Mouse (Mus musculus) hindbrain, embryonic 15.5 days (tissue): ENCODE measurements around the gene Abcb6. TPM values are rescaled to one million over a fixed set of nuclear protein-coding genes. Genes with fewer than 3 reads are reported as not detected.

Source experiments
- ATAC-seq: fragments of 200-750 bp; cut with Nextera tagmentation; 2 replicates; pipeline ENCODE4 v1.8.0; 2017; ENCODE audit warnings: low read depth, moderate number of reproducible peaks, moderate TSS enrichment; ENCODE audit not compliant: low FRiP score
- H3K27ac ChIP-seq: fragments of 300-500 bp; sonication (generic); replicated peaks from 2 replicates; pipeline ENCODE4 v1.5.1; 2015; ENCODE audit warnings: mild to moderate bottlenecking, inconsistent platforms
- H3K27me3 ChIP-seq: fragments of 300-500 bp; sonication (generic); 2 replicates; pipeline ENCODE4 v1.6.1; 2015; ENCODE audit warnings: control low read depth, inconsistent platforms
- H3K36me3 ChIP-seq: fragments of 300-500 bp; sonication (generic); 2 replicates; pipeline ENCODE4 v1.6.1; 2015; ENCODE audit warnings: control low read depth, inconsistent platforms
- H3K4me1 ChIP-seq: fragments of 300-500 bp; sonication (generic); replicated peaks from 2 replicates; pipeline ENCODE4 v1.6.1; 2015; ENCODE audit warnings: control low read depth, inconsistent platforms
- H3K4me2 ChIP-seq: fragments of 300-500 bp; sonication (generic); 2 replicates; pipeline ENCODE4 v1.6.1; 2015; ENCODE audit warnings: moderate library complexity, mild to moderate bottlenecking, inconsistent platforms
- H3K4me3 ChIP-seq: fragments of 300-500 bp; sonication (generic); 2 replicates; pipeline ENCODE4 v1.5.1; 2015; ENCODE audit warnings: mild to moderate bottlenecking, inconsistent platforms
- H3K9ac ChIP-seq: fragments of 300-500 bp; sonication (generic); 2 replicates; pipeline ENCODE4 v1.6.1; 2015; ENCODE audit warnings: inconsistent platforms
- H3K9me3 ChIP-seq: fragments of 300-500 bp; sonication (generic); 2 replicates; pipeline ENCODE4 v1.6.1; 2016; ENCODE audit warnings: control low read depth, inconsistent platforms
- WGBS: fragments of 180-500 bp; shearing (Covaris S2); methylation state at CpG from one replicate; pipeline ENCODE4 v1.1.7; 2015; 5-methylcytosine and 5-hydroxymethylcytosine counted together
- polyA plus RNA-seq: library from polyadenylated mRNA; unstranded; fragments of >200 nt; fragmentation: Nextera tagmentation; extraction: Ambion mirVana; gene quantifications from 2 replicates; pipeline ENCODE4 v1.2.1, GENCODE M21; 2015

Gene Abcb6
- 45.1 and 48.4 TPM in 2 replicates for polyA plus RNA-seq

DNA sequence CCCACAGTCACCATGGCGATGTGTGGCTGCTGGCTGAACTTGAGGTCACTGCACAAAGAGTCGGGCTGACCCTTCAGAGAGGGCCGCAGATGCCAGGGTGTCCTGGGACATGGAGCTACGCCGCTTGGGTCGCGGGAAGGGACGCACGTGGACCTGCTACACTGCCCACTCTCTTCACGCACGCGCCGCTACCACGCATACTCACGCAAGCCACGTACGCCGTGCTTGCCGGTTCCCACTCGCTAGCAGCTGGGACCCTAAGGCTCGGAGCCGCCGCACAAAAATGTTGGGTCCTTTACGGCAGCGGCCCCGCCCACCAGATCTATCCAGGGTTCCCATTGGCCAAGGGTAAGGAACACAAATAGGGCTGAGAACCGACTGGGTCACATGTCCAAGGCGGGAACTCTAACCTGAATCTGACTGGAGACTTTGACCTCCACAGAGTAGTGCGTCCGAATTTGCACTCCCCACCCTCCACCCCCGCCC lies at the start of gene Abcb6:
Gene Abcb6, minus strand, starts transcription at position 288 of the 486 bp plus-strand sequence.
- H3K36me3 ChIP-seq = peaks cover 68% of the 10 kb centered on the region
- under 1% methylated on average over 31 of the region's 31 CpGs for WGBS

DNA sequence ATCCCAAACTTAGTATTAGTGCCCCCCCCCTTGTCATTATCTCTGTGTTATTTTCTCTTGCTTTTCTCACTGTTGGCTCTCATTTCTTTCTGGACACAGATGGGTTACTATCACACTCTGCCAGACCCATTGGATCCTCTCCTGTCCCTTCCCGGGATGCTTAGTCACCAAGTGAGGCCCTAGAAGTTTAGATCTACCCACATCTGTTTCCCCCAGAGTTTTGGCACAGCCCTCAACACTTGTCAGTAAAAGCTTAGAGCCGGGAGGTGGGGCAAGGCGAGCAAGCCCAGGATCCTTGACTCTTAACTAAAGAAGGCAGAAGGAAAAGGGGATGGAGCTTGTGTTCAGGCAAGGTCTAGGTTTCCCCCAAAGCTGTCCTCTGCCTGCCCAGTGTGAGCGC lies 49.0 kb upstream of the Abcb6 start:
- ATAC-seq = no peak
- 71% methylated on average over 4 of the region's 4 CpGs for WGBS
- H3K9me3 ChIP-seq = no peaks in the 10 kb centered on the region

More for the DNA sequence above, at the start of gene Abcb6:
- ATAC-seq = peak; percentile 91
- no peaks in the 10 kb centered on the region for H3K9me3 ChIP-seq
- peak within 1 kb of the TSS; percentile 61 for H3K27ac ChIP-seq
- peak within 1 kb of the TSS; percentile 50 for H3K9ac ChIP-seq
- H3K4me3 ChIP-seq = peak within 1 kb of the TSS; percentile 50
- peak within 1 kb of the TSS; percentile 89 for H3K4me2 ChIP-seq
- no peaks in the 10 kb centered on the region for H3K27me3 ChIP-seq
- peaks cover 30% of the 10 kb centered on the region for H3K4me1 ChIP-seq

DNA sequence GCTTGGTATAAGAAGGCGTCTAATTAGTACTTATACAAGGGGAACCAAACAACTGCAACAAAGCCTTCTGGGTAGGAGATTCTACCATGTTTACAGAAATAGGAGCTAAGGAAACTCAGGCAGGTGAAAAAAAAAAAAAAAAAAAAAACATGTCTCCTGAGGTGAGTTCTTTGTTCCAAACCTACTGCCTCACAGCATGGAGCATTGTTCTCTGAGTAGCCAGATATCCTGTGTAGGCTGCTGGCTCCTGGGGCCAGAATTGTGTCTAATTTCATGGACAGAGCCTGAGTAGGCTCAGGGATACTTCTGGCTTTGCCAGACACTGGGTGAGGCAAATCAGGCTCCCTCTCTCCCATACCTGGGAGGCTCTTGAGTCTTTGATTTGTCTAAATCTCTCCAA lies 47.5 kb upstream of the Abcb6 start:
- no peak overlapping the region for H3K27ac ChIP-seq
- H3K36me3 ChIP-seq = no peaks in the 10 kb centered on the region
- no peak overlapping the region for H3K4me2 ChIP-seq
- no peaks in the 10 kb centered on the region for H3K9me3 ChIP-seq
- WGBS = 81% methylated on average over 1 of the region's 1 CpGs
- H3K9ac ChIP-seq = no peak overlapping the region
- H3K4me1 ChIP-seq = no peaks in the 10 kb centered on the region
- peaks cover 8% of the 10 kb centered on the region for H3K27me3 ChIP-seq
- H3K4me3 ChIP-seq = no peak overlapping the region
- ATAC-seq = no peak

More for the DNA sequence above, 49.0 kb upstream of the Abcb6 start:
- Histone ChIP-seq H3K4me3 (no peak overlapping the region), H3K27ac (no peak overlapping the region), H3K9ac (no peak overlapping the region), H3K36me3 (no peaks in the 10 kb centered on the region), H3K4me1 (no peaks in the 10 kb centered on the region), H3K27me3 (0 out of 2 replicates have a peak, but pooled peaks cover 3% of the 10 kb centered on the region), H3K4me2 (no peak overlapping the region)

DNA sequence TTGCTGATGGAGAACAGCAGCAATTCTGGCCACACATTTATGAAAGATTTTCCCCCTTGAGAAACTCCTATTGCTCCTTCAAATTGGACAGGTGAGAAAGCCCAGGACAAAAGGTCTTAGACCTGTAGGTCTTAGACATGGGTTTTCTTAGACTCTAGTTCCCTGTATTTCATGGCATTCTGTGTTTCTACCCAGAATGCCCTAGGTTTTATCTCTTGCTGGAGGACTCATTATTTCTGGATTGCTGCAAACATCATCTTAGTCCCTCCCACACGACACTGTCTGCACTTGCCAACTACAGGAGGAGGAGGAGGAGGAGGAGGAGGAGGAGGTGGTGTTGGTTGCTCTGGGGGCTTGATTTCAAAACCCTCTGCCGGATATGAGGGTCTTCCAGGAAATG lies 45.9 kb upstream of the Abcb6 start:
- peaks cover 19% of the 10 kb centered on the region for H3K27me3 ChIP-seq
- no peak overlapping the region for H3K9ac ChIP-seq
- no peak overlapping the region for H3K4me2 ChIP-seq
- no peak overlapping the region for H3K4me3 ChIP-seq
- no peak overlapping the region for H3K27ac ChIP-seq
- H3K9me3 ChIP-seq = no peaks in the 10 kb centered on the region
- no peak for ATAC-seq
- WGBS = 61% methylated on average over 2 of the region's 2 CpGs
- H3K36me3 ChIP-seq = no peaks in the 10 kb centered on the region
- no peaks in the 10 kb centered on the region for H3K4me1 ChIP-seq

DNA sequence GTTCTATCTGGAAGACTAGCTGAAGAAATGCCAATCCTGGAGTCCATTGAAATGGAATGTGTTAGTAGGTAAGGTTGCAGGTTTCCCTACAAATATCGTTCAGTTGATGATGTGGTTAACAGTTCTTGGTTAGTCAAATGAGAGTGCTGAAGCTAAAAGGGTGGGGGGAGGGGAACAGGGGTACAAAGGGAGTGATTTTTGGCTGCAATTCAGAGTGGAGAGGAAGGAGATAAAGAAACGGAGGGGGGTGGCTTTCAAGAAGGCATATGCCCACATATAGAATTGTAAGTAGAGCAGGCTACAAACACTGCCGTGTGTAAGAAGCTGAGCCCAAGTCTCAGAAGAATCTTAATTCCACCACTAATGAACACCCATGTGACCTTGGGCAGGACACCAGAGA lies 45.3 kb upstream of the Abcb6 start:
- H3K36me3 ChIP-seq = no peaks in the 10 kb centered on the region
- no peak for ATAC-seq
- H3K27ac ChIP-seq = no peak overlapping the region
- WGBS = 72% methylated on average over 3 of the region's 3 CpGs
- H3K4me1 ChIP-seq = no peaks in the 10 kb centered on the region
- H3K9ac ChIP-seq = no peak overlapping the region
- H3K4me3 ChIP-seq = no peak overlapping the region
- peaks cover 26% of the 10 kb centered on the region for H3K27me3 ChIP-seq
- no peaks in the 10 kb centered on the region for H3K9me3 ChIP-seq
- no peak overlapping the region for H3K4me2 ChIP-seq

DNA sequence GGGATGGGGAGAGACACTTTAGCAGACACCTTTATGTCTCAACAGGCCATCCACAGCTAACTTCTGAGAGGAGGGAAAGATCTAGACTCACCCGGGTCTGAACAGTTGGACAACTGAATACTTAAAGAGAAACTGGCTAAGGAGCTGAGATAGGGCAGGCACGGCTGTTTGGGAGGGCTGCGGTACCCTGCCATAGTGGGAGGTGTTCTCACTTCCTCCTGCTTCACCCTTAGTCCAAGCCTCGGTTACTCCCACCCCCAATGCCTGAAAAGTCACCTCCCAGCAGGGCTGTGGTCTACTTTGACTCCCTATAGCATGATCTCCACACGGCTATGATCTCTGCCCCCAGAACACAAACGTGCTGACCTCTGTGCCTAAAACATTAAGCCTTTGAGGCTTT lies 43.3 kb upstream of the Abcb6 start:
- no peak overlapping the region for H3K4me2 ChIP-seq
- H3K9me3 ChIP-seq = no peaks in the 10 kb centered on the region
- no peak overlapping the region for H3K4me3 ChIP-seq
- no peak overlapping the region for H3K9ac ChIP-seq
- no peaks in the 10 kb centered on the region for H3K36me3 ChIP-seq
- ATAC-seq = no peak
- no peak overlapping the region for H3K27ac ChIP-seq
- 76% methylated on average over 6 of the region's 6 CpGs for WGBS
- peaks cover 15% of the 10 kb centered on the region for H3K4me1 ChIP-seq
- peaks cover 41% of the 10 kb centered on the region for H3K27me3 ChIP-seq

DNA sequence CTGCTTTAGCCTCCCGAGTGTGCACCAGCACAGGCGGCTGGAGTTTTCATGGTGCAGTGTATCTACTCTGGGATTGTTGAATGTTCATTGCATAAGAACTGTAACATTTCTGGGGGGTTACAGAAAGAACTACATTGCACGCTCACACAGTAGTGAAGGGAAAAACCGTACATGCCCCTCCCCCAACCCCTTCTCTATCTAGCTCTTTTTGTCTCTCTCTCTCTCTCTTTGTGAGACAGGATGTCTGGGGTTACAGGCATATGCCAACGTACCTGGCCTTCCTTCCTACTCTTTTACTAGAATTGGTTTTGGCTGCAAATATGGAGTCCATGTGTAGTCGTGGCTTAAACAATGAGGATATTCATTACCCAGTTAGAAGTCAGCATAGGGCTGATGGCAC lies 42.7 kb upstream of the Abcb6 start:
- H3K9ac ChIP-seq = no peak overlapping the region
- no peaks in the 10 kb centered on the region for H3K36me3 ChIP-seq
- H3K27ac ChIP-seq = no peak overlapping the region
- 80% methylated on average over 6 of the region's 6 CpGs for WGBS
- ATAC-seq = no peak
- peaks cover 45% of the 10 kb centered on the region for H3K27me3 ChIP-seq
- H3K4me2 ChIP-seq = no peak overlapping the region
- H3K4me3 ChIP-seq = no peak overlapping the region
- H3K9me3 ChIP-seq = no peaks in the 10 kb centered on the region
- H3K4me1 ChIP-seq = peaks cover 21% of the 10 kb centered on the region

DNA sequence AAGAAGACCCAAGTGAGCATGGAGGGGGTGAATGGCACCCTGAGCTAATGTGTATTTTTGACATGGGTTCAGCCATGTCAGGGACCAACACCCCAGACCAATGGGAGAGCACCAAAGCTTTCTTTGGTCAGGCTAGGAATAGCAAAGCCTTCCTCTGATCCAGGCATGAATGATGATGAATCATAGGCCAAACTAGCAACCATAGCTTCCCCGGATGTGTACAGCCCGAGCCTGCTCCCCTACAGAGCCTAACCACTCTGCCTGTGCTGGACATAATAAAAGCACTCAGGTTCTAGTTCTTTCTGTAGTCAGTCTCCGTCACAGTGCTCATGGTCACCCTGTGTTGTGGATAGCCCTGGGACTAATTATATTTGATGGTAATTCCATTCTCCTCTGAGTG lies 41.3 kb upstream of the Abcb6 start:
- Histone ChIP-seq H3K9me3 (no peaks in the 10 kb centered on the region), H3K4me2 (no peak overlapping the region), H3K9ac (no peak overlapping the region), H3K36me3 (no peaks in the 10 kb centered on the region), H3K27ac (no peak overlapping the region), H3K4me1 (peaks cover 21% of the 10 kb centered on the region), H3K27me3 (peaks cover 54% of the 10 kb centered on the region), H3K4me3 (no peak overlapping the region)
- 77% methylated on average over 3 of the region's 3 CpGs for WGBS
- ATAC-seq = no peak

DNA sequence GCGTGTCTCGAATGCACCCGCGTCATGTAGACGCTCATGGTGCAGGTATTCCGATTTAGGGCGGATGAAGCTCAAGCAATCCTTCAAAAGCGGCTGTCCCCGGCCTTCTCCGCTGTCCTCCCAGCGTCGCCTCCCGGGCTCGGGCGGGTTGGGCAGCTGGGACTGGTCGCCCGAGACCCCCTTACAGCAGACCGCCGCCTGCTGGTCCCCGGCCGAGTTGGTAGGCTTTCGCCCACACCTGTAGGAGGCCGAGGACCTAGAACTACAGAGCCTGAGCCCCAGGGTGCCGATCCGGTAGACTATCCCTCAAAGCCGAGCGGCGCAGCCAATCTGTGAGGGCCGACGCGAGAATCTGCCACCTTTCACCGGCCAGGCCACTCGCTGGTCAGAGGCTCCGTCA lies 39.3 kb upstream of the Abcb6 start, which contains the start of gene Tuba4a:
Gene Tuba4a, minus strand, starts transcription at position 335 of the 400 bp plus-strand sequence.
- H3K27me3 ChIP-seq = peaks cover 59% of the 10 kb centered on the region
- peak; percentile 43 for ATAC-seq
- H3K4me2 ChIP-seq = peak within 1 kb of the TSS; percentile 96
- H3K9ac ChIP-seq = peak within 1 kb of the TSS; percentile 55
- peaks cover 21% of the 10 kb centered on the region for H3K4me1 ChIP-seq
- H3K4me3 ChIP-seq = peak within 1 kb of the TSS; percentile 65
- WGBS = under 1% methylated on average over 34 of the region's 34 CpGs
- no peaks in the 10 kb centered on the region for H3K9me3 ChIP-seq
- H3K27ac ChIP-seq = no peak within 1 kb of the TSS
- H3K36me3 ChIP-seq = 0 out of 2 replicates have a peak, but pooled peaks cover 4% of the 10 kb centered on the region

DNA sequence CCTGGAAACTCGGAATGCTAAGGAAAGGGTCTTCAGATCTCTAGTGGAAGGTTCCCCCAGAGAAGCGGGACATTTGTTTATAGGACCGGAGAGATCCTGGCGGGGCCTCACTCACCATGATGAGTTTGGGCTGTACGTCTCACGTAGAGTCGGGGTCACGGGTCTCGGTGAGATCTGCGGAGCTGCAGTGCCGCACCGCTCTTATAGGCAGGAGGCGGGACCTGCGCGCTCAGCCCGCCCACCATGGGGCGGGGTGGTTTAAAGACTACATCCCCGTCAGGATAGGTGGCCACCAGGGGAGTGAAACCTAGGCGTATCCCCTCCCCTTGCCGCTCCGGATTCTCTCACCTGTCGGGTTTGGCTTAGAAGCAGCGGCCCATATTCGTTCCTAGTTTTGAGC lies 38.9 kb upstream of the Abcb6 start:
- Histone ChIP-seq H3K27me3 (peaks cover 59% of the 10 kb centered on the region), H3K4me1 (peaks cover 21% of the 10 kb centered on the region)

DNA sequence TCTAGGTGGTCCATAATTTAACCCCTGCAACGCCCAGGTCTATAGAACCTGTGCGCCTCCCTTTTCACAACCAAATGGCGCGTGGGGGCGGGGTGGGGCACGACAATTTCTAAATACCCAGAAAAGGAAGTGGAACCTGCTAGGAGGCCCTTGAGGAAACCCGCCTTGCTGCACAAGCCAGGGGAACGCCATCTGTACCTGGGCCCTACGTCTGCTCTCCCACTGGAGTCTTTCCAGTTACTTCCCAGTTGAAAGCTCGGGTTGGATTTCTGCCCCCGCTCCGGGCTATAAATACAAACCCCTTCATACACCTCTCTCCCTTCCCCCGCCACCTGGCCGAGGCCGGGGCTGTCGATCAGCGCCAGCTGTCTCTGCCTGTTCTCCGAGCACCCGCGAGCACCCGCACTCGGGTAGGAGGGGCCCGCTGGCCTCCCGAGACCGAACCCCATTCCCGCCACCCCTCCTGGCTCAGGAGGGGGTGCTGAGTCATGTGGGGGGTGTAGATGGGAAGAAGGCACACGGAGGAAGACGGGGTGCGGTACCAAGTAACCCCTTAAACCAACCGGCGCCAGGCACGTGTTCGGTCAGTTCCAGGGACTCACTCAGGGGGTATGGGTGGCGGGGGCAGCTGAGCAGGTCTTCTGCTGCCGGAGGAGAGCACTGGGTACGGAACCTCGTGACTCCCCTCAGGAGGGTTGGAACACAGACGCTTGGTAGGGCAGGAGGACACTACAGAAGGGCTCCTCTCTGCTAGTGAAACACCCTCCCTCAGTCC lies 38.2 kb upstream of the Abcb6 start:
- peak overlapping the region; percentile 55; the same call in 1 of the 2 replicates for H3K9ac ChIP-seq
- peaks cover 25% of the 10 kb centered on the region for H3K4me1 ChIP-seq
- peaks cover 15% of the 10 kb centered on the region for H3K36me3 ChIP-seq
- H3K4me3 ChIP-seq = peak overlapping the region; percentile 65
- no peaks in the 10 kb centered on the region for H3K9me3 ChIP-seq
- ATAC-seq = peak; percentile 40; the same call in 1 of the 2 replicates
- WGBS = 3% methylated on average over 38 of the region's 38 CpGs
- H3K27me3 ChIP-seq = peaks cover 59% of the 10 kb centered on the region
- peak overlapping the region; percentile 96 for H3K4me2 ChIP-seq
- no peak overlapping the region for H3K27ac ChIP-seq

More for the DNA sequence above, 38.9 kb upstream of the Abcb6 start:
- H3K27ac ChIP-seq = no peak overlapping the region
- no peaks in the 10 kb centered on the region for H3K9me3 ChIP-seq
- H3K4me3 ChIP-seq = peak overlapping the region; percentile 65
- peak overlapping the region; percentile 55 for H3K9ac ChIP-seq
- ATAC-seq = peak; percentile 84
- H3K36me3 ChIP-seq = peaks cover 9% of the 10 kb centered on the region; the same call in 1 of the 2 replicates
- WGBS = under 1% methylated on average over 24 of the region's 24 CpGs
- peak overlapping the region; percentile 96 for H3K4me2 ChIP-seq

DNA sequence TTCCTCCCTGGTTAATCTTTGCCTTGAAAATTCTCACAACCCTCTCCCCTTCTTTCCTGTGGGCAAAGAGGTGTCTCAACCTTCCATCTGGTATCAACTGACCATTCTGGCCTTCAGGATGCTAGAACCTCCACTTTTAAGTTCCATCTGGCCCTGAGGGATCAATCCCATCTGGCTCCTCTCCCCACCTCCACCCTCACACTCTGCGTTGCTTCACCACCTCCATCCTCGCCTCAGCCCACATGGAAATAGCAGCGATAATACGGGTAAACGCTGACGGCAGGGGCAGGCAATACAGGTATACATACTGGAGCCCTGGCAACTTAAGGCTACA lies 37.7 kb upstream of the Abcb6 start:
- 0 out of 2 replicates have a peak overlapping the region, but pooled peaks have one; percentile 65 for H3K4me3 ChIP-seq
- no peaks in the 10 kb centered on the region for H3K9me3 ChIP-seq
- peak overlapping the region; percentile 96 for H3K4me2 ChIP-seq
- H3K27ac ChIP-seq = no peak overlapping the region
- peaks cover 56% of the 10 kb centered on the region for H3K27me3 ChIP-seq
- ATAC-seq = no peak
- WGBS = 3% methylated on average over 6 of the region's 6 CpGs
- H3K4me1 ChIP-seq = peaks cover 29% of the 10 kb centered on the region
- H3K9ac ChIP-seq = no peak overlapping the region
- H3K36me3 ChIP-seq = peaks cover 18% of the 10 kb centered on the region
